Mouse (Mus musculus): Measurements from ENCODE around the gene Aox4. TPM values are rescaled to one million over a fixed set of nuclear protein-coding genes. Genes with fewer than 3 reads are reported as not detected.

Gene Aox4
- not detected for polyA plus RNA-seq (2014; fragmentation: Illumina TruSeq; extraction: RNeasy Lipid Tissue Mini Kit (QIAGEN cat#74804); ENCODE audit: low read depth, low replicate concordance)

GRCm38 (mm10) chr1:58210203-58210602 lies at the start of gene Aox4:
TSS of gene Aox4 (plus strand) at chr1:58210397.

GRCm38 (mm10) chr1:58278026-58278425 lies 67.8 kb downstream of the Aox4 start, which contains the start of gene Aox2:
TSS of gene Aox2 (plus strand) at chr1:58278326.

Other genes starting within 250 kb of the Aox4 start
- gene Sgo2a, start 214.4 kb upstream of the Aox4 start, polyA plus RNA-seq (2014; fragmentation: Illumina TruSeq; extraction: RNeasy Lipid Tissue Mini Kit (QIAGEN cat#74804); ENCODE audit: low read depth, low replicate concordance): 12.8 TPM
- 29.3 TPM for gene Kctd18, start 191.4 kb upstream of the Aox4 start, polyA plus RNA-seq (2014; fragmentation: Illumina TruSeq; extraction: RNeasy Lipid Tissue Mini Kit (QIAGEN cat#74804); ENCODE audit: low read depth, low replicate concordance)
- gene Aox1, start 180.5 kb upstream of the Aox4 start, polyA plus RNA-seq (2014; fragmentation: Illumina TruSeq; extraction: RNeasy Lipid Tissue Mini Kit (QIAGEN cat#74804); ENCODE audit: low read depth, low replicate concordance): 2.3 TPM
- gene Aox3, start 97.3 kb upstream of the Aox4 start, polyA plus RNA-seq (2014; fragmentation: Illumina TruSeq; extraction: RNeasy Lipid Tissue Mini Kit (QIAGEN cat#74804); ENCODE audit: low read depth, low replicate concordance): 0.32 TPM
- 0.22 TPM for gene Aox2, start 67.9 kb downstream of the Aox4 start, polyA plus RNA-seq (2014; fragmentation: Illumina TruSeq; extraction: RNeasy Lipid Tissue Mini Kit (QIAGEN cat#74804); ENCODE audit: low read depth, low replicate concordance)
- gene Bzw1, start 182.5 kb downstream of the Aox4 start, polyA plus RNA-seq (2014; fragmentation: Illumina TruSeq; extraction: RNeasy Lipid Tissue Mini Kit (QIAGEN cat#74804); ENCODE audit: low read depth, low replicate concordance): 460 TPM
- 1,145 TPM for gene Clk1, start 213.7 kb downstream of the Aox4 start, polyA plus RNA-seq (2014; fragmentation: Illumina TruSeq; extraction: RNeasy Lipid Tissue Mini Kit (QIAGEN cat#74804); ENCODE audit: low read depth, low replicate concordance)
- gene Nif3l1, start 234.8 kb downstream of the Aox4 start, polyA plus RNA-seq (2014; fragmentation: Illumina TruSeq; extraction: RNeasy Lipid Tissue Mini Kit (QIAGEN cat#74804); ENCODE audit: low read depth, low replicate concordance): 23.3 TPM
- gene Ppil3, start 235.1 kb downstream of the Aox4 start, polyA plus RNA-seq (2014; fragmentation: Illumina TruSeq; extraction: RNeasy Lipid Tissue Mini Kit (QIAGEN cat#74804); ENCODE audit: low read depth, low replicate concordance): 90.8 TPM